Mouse (Mus musculus) B cell, adult 2 months (primary cell): ENCODE data around the gene Asah2.

Source experiments
- DNase-seq, 2 experiments: peaks; one replicate each; pipeline ENCODE4 v3.0.0; 2022

Gene Asah2

GRCm38 (mm10) chr19:31971998-31972397 is 136.0 kb downstream of the Asah2 start:
- peak; percentile 91 for DNase-seq

GRCm38 (mm10) chr19:31971405-31971804 is 136.6 kb downstream of the Asah2 start:
- DNase-seq, result peak; percentile 29 to 31

DNA sequence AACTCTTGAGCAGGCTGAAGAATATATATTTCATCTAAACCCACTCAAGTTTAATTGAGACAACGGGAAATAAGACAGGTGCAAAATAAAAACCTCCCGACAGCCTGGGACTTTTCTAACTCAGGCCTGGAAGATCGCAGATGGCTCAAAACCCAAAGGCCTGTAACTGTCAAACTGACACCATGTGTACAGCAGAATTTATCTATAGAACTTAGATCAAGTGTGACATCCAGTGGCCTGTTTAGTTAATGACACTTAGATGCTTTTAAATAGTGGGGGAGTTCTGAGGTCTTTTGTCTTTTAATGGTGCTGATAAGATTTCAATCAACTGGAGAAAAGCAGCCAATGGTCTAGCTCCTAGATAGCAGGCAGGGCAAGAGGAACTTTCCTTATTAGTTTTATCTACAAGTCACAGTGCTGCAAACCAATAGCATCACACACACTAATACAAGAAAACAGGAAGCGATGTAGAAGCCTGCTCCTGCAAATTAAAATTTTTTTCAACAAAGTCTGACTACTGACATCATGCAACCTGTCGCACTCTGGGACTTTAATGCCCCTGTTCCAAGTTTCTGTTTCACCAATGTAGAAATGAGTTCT is 140.0 kb downstream of the Asah2 start:
- DNase-seq, result peak in 1 of 2 experiments; percentile 13

DNA sequence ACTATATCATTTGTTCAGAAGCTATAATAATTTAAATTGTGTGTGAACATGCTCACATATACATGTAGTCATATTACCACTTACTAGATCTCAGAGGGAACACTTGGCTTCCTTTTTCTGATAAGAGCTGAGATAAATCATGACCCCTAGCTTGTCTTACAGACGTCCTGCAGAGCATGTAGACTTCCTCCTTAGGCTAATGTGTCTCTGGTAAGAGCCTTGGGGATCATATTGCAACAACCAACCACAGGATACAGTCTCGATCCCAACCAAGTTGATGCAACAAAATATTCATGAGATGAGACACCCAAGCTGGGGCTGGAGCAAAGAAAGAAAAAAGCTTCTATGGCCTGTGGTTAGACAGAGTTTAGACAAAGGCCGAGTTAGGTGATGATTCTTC is 144.9 kb downstream of the Asah2 start:
- DNase-seq, result no peak

GRCm38 (mm10) chr19:31960434-31960833 is 147.6 kb downstream of the Asah2 start:
- no peak for DNase-seq

DNA sequence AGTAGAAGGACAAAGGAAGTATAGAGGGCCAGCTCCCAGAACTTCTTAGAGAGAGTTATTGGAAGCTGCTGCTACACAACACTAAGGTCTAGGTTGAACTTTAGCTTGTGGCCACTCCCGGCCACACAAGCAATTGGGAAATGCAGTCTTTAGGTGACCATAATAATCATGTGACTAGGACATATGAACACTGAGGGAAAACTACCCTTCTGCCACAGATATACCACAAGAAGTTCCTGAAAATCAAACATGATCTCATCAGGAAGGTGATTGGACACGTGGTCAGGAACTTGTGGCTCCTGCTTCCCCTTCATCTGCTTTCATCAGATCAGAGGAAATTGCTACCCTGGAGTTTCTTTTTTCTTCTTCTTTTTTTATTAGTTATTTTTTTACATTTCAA is 151.7 kb downstream of the Asah2 start:
- DNase-seq, result no peak

DNA sequence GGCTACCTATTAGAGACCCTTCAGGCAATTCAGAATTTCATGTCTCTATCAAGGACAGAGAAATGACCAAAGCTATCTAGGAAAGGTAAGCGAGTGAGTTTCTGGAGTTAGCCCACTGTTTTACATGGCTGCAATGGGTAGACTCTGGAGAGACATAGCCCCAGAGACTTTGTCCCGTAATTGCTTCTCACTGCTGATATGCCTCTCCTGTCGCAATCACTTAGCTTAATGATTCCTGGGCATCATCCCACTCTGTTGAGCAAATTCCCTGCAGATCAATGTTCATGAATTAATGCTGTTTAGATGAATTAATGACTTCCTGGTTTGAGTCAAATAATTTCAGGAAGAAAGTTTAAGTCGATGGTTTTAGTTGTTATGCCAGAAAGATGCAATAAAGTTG is 153.3 kb downstream of the Asah2 start:
- no peak for DNase-seq

DNA sequence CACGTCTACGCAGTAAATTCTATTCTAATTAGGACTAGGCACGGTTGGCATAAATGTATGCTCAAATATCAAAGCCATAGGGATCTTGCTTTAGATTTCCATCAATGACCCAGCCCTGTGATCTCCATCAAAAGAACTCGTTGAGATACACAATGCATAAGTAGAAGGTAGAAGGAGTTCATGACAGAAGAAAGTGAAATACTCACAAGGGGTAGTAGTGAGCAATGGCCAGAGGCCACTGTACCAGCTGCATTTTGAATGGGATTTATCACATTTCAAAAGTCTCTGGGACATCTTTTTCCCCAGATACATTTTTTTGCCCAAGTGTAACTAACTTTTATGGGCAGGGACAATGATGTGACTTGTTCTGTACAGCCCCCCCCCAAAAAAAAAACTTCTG is 153.7 kb downstream of the Asah2 start:
- no peak for DNase-seq

- no peak for DNase-seq
Measured at GRCm38 (mm10) chr19:31953799-31954198, 154.2 kb downstream of the Asah2 start.

DNA sequence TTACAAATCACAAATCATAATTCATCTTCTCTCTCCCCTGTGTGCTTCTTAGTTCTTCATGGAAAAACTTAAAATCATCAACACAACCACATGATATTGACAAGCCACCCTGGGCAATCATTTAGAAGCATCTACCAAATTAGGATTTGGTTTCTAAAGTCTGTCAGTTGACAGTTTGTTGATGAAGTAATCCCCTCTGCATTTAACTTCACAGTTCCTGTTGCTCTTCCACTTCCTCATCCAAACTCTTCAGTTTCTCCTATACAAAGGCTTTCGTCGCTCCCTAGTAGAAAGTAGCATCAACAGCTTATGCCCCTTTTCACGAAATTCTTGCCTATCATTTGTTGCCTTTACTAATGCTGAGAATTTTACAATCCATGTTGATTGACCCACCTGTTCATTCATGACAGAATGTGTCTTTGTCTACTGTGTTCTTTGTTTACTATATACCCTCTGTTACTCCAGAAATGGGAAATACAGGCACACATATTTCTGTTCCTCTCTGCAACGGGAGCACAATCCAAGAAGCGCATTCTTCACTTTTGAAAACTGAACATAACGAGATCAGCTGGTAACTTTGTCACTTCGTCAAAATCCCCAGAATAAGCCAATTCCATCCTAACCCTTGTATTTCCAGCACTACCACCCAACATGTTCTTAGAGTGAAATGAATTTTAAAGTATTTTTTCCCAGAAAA is 157.1 kb downstream of the Asah2 start:
- DNase-seq, result no peak
